Mouse (Mus musculus): ENCODE measurements around the gene Gkn1.

Gkn1 gene

GRCm38 (mm10) chr6:87350829-87351228, at the start of gene Gkn1:
Gene Gkn1, minus strand, starts transcription at chr6:87350942.
- no peak for DNase-seq

GRCm38 (mm10) chr6:87399886-87400566, 49.3 kb upstream of the Gkn1 start:
- DNase-seq = peak in 1 of 2 experiments; percentile 28

GRCm38 (mm10) chr6:87399137-87399536, 48.4 kb upstream of the Gkn1 start:
- peak; percentile 39 to 42 for DNase-seq

- DNase-seq = no peak
Measured at GRCm38 (mm10) chr6:87394783-87395182, 44.0 kb upstream of the Gkn1 start.

DNA sequence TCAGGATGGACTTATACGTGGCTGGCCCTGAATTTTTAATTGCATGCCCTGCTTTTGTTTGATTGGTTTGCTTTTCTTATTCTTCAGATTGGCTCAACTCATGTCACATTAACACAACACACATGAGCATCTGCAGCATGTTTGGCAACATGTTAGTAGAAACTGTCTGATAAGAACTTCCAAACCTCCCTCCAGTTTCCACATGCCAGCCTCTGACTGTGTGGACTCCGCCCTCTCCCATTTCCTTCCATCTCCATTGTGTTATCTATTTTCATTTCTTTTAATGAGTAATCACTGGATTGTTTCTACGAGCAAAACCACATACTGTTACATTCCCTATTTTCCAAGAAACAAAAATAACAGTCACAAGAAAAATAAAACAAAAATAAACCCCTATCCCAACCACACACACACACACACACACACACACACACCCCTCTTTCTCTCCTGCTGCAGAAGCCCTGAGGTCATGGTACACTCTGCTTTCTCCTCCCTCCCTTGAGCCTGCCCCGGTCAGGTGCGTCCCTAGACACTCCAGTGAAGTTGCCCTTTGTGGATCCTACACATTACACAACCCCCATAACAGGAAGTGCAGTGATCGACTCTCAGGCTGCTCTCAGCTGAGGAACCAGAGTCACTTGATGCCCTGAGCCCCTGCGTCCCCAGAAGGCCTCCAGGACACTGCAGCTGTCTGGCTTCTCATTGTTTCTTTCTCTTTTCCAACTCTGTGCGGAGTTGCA, 42.9 kb upstream of the Gkn1 start:
- no peak for DNase-seq

DNA sequence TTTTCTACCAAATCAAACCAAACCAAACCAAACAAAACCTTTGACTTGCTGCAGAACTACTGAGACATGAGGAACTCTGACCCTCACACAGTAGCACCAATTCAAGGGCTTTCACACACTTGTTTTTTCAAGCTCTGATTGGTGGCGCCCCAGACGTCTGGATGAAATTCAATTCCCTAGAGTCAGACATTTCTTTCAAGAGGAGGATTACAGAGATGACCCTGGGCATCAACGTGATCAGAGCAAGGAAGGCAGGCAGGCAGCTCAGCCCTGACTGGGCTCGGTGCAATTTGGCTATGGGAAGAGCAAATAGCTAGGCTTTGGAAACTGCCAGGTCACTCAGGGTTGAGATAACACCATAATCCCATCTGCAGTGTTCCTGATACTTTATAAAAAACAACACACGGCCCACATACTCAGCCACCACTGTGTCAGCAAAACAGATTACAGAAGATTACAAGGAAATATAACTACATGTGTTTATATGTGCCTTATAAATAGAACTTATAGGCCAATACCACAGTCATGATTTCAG, 38.8 kb upstream of the Gkn1 start:
- DNase-seq = no peak

DNA sequence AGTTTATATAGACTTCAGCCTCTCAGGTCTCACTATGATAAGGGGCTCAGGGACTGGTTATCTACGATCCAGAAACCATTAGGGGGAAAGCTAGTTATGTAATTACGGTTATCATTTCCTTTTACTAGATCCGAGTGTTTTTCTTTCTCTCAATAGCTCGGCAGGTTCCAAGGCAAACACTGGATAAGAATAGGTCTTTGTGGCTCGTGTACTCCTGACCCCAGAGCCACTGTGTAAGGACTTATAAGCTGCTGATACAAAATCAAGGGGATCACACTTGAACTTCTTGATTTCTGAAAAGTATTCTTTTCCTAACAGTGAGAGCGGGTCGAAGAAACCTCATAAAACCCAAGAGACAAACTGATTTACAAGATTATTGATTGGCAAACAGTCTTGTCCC, 38.1 kb upstream of the Gkn1 start, which contains the start of gene Gkn3:
Gene Gkn3, minus strand, starts transcription at position 59 of the 400 bp plus-strand sequence.
- DNase-seq = no peak

DNA sequence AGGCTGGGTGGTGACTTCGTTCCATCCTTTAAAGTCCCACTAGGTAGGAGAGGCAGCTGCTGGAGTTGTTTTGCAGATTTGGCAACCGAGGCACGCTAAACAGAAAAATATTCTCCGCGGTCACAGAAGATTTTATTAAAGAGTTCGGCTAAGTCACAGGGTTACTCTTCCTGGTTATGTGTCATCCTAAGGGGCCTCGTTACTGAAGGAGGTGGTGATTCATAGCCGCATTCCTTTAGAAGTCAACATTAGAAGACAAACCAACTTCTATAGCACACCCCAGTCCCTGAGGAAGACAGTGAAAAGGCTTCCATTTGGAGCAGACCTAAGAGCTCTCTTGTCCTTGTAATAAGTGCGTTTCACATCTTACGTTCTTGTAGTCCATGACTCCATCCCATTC, 35.9 kb upstream of the Gkn1 start:
- no peak for DNase-seq

DNA sequence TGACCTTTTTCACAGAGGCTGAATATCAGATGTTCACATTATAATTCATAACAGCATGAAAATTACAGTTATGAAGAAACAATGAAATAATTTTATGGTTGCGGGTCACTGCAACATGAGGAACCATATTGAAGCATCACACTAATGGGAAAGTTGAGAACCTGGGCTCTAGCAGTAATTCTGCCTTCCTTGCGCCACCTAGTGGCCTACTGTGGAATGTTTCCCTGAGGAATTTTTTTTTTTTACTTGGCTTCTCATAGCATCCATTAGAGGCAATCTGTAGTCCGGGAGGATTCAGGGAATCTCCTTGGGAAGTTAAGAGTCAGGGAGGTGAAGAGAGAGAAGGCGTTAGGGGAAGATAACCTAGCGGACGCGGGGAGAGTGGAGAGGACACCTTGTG, 35.5 kb upstream of the Gkn1 start:
- DNase-seq = no peak

- DNase-seq = no peak
Measured at GRCm38 (mm10) chr6:87384761-87385160, 34.0 kb upstream of the Gkn1 start.

GRCm38 (mm10) chr6:87383926-87384691, 33.4 kb upstream of the Gkn1 start:
- DNase-seq = no peak

- DNase-seq = no peak
Measured at GRCm38 (mm10) chr6:87373057-87373456, 22.3 kb upstream of the Gkn1 start, which contains the start of gene Gkn2. Gene Gkn2, plus strand, starts transcription at chr6:87373357.

DNA sequence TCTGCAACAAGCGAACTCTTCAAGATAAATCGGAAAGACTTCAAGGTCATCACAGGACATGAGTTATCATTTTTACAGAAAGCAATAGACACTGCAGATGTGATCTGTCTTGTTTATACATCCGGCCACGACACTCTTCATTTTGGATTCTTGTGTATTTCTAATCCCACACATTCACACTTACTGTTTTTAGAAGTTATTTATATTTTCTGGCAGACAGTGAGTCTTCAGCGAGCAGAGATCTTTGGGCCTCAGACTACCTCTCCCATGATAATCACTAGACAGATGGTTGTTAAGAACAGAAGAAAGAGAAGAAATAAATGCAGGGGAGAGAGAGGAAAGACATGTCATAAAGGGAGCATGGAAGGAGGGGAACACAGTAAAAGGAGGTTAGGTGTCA, 18.5 kb upstream of the Gkn1 start:
- DNase-seq = no peak

GRCm38 (mm10) chr6:87354441-87354840, 3.7 kb upstream of the Gkn1 start:
- no peak for DNase-seq

DNA sequence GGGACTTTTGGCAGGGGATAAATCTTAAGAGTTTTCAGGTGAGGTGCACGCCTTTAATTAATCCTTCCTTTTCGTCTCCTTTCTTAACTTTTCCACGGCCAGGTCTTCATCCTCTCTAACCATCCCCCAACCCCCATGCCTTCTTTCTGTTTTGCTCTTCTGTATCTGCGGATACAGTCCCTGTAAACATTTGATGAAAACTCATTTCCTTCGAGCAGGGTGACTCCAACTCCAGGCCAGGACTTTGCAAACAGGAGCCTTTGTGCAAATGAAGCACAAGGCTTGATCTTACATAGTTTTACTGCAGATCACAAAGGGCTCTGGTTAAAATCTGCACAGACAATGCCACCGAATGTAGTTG, 14.8 kb downstream of the Gkn1 start:
- no peak for DNase-seq

- DNase-seq = peak; percentile 7 to 9
Measured at GRCm38 (mm10) chr6:87335091-87335934, 15.4 kb downstream of the Gkn1 start, which contains the start of gene Antxr1. Gene Antxr1, minus strand, starts transcription at chr6:87335821.

- no peak for DNase-seq
Measured at GRCm38 (mm10) chr6:87334361-87335090, 16.2 kb downstream of the Gkn1 start.

DNA sequence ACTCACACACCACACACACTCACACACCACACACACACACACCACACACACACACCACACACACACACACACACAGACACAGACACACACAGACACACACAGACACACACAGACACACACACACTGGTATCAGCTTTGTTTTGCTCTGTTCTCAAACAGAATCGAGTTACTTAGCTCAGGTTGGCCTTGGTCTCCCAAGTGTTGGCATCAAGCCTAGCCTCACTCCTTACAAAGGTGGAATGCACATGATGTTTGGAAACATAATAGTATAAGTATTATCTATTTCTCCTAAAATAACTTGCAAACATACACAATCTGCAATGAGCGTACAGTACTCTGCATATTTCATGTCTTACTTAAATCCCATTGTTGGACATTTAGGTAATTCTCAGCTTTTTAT, 18.4 kb downstream of the Gkn1 start:
- DNase-seq = no peak

DNA sequence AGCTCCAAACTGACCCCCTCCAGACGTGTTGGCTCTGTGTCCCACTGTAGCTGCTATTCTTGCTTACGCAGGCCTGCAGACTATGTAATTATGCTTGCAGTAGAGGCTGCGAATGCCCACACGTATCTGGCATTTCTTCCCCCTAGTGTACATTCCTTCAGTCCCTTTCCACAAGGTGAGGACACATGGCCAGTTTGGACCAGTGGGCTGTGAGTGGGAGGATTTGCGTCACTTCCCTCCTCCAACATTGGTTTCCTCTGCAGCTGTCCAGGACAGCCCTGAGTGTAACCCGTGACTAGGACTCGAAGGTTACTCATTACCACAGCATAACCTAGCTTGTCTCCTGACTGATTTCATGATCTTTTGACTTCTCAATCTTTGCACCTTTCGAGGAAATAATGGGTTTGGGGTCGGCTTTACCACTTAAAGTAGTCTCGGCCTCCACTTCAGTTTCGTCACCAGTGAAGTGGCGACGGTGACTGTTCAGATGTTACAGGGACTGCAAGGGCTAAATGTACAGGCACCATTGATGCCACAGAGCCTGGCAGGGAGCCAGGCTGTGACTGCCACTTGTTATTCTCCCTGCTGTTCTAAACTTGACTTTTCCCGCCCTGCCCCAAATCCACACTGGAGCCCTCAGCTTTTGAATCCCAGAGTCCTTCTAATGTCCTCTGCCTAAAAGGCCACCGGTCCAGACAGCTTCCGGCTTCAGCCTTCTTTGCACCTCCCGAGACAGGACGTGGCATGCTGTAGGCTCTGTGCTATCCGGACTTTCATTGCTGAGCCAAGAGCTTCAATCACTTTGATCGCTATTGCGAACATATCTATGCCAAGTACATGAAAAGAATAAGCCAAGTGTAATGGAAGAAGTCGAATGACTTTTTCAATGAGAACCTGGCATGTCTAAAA, 22.2 kb downstream of the Gkn1 start:
- no peak for DNase-seq

DNA sequence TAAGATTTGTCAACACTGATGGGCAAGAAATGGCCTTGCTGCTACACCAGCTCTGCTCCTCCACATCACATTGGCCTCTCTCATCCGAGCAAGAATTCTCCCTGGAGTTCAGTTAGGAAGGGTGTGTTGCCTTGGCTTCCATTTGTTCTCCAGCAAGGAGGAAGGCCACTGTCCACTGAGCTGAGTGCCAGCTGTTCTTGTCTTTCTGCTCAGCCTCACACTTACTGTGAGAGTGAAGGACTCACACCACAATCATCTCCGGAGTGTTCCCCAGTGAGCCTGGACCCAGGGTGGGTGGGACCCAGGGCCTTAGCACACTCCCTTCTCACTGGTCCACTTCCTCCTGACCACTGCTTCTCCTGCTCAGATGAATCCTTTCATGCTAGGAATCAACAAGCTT, 23.8 kb downstream of the Gkn1 start:
- DNase-seq = no peak
